ENCODE assay signal across 27 mouse cellular contexts in genomic region chr3:146580039-146580729, GRCm38 (mm10). TPM values are rescaled to one million over a fixed set of nuclear protein-coding genes. Genes with fewer than 3 reads are reported as not detected.
DNase-seq lines count a peak whose midpoint lies in the region; ATAC-seq and TF ChIP-seq lines count a peak whose summit lies in the region.
"Had no signal": no experiment of that assay in that cellular context is flagged by ENCODE, and none has a peak within 500 bp of the region (broad histone marks: within the 10 kb centered on the region; RNA-seq: fewer than 3 reads in every experiment).

No protein-coding gene starts in this region.

- no peaks in the 10 kb centered on the region for H3K4me1 ChIP-seq in forebrain, embryonic 11.5 days (replicated peaks; ENCODE audit: control insufficient read depth, insufficient read depth, low read length)
- H3K4me1 ChIP-seq in forebrain, embryonic 14.5 days (ENCODE audit: control insufficient read depth, insufficient read depth, low read length), result no peaks in the 10 kb centered on the region
- H3K4me1 ChIP-seq in liver, adult 2 months (ENCODE audit: control insufficient read depth, insufficient read depth, low read length), result peaks cover 11% of the 10 kb centered on the region
- no peaks in the 10 kb centered on the region for H3K4me1 ChIP-seq in liver, embryonic 11.5 days (replicated peaks; ENCODE audit: control insufficient read depth, insufficient read depth, low read length)
- no peaks in the 10 kb centered on the region for H3K4me1 ChIP-seq in liver, embryonic 16.5 days (ENCODE audit: control insufficient read depth, low read depth, low read length)
- H3K4me1 ChIP-seq: embryonic facial prominence, embryonic 10.5 days; embryonic facial prominence, embryonic 12.5 days; forebrain, embryonic 12.5 days; forebrain, embryonic 15.5 days had no signal

- no peak overlapping the region for H3K27ac ChIP-seq in forebrain, embryonic 11.5 days (ENCODE audit: low read depth, low read length)
- H3K27ac ChIP-seq in forebrain, embryonic 14.5 days (ENCODE audit: low read depth, low read length), result no peak overlapping the region
- peak overlapping the region; percentile 87 for H3K27ac ChIP-seq in liver, adult 2 months (replicated peaks; ENCODE audit: insufficient read depth, low read depth, low read length)
- H3K27ac ChIP-seq in liver, embryonic 11.5 days (ENCODE audit: low read depth, low read length), result no peak overlapping the region
- H3K27ac ChIP-seq in liver, embryonic 16.5 days (ENCODE audit: low read length), result no peak overlapping the region
- H3K27ac ChIP-seq: embryonic facial prominence, embryonic 10.5 days; embryonic facial prominence, embryonic 12.5 days; forebrain, embryonic 12.5 days; forebrain, embryonic 15.5 days had no signal

- no peak for TF ChIP-seq CTCF in liver, adult 2 months (IDR thresholded peaks at IDR 0.05; ENCODE audit: low read depth, low read length)

- peak; percentile 24 for DNase-seq in forebrain, embryonic 11.5 days (ENCODE audit: low spot score)
- no peak for DNase-seq in forebrain, embryonic 14.5 days (ENCODE audit: low spot score)
- DNase-seq in liver, adult 2 months (ENCODE audit: extremely low read depth, low read depth, low spot score), result peak; percentile 99
- DNase-seq in liver, embryonic 11.5 days (ENCODE audit: low spot score), result no peak
- DNase-seq in liver, result no peak
- DNase-seq: adrenal gland, adult 8-10 months; adrenal gland, postnatal 14 days; B cell, adult 2 months; cerebellum, adult 11-12 months; cerebellum, adult 2 months; cerebellum, adult 9-10 months; cerebellum, postnatal 10 days; cerebellum, postnatal 25 days; forebrain, postnatal 0 days had no signal

- TF ChIP-seq POLR2A in liver, adult 2 months (IDR thresholded peaks at IDR 0.05; ENCODE audit: extremely low read depth, insufficient read depth, low read length), result no peak

- no peaks in the 10 kb centered on the region for H3K79me2 ChIP-seq in liver, adult 2 months (ENCODE audit: control insufficient read depth, insufficient read depth, low read length)

- no peak overlapping the region for H3K4me2 ChIP-seq in forebrain, embryonic 11.5 days (ENCODE audit: low read depth, low read length, severe bottlenecking)
- no peak overlapping the region for H3K4me2 ChIP-seq in forebrain, embryonic 14.5 days (ENCODE audit: low read length)
- H3K4me2 ChIP-seq in liver, embryonic 11.5 days, result no peak overlapping the region
- H3K4me2 ChIP-seq in liver, embryonic 16.5 days (ENCODE audit: low read depth, low read length), result no peak overlapping the region
- H3K4me2 ChIP-seq: embryonic facial prominence, embryonic 12.5 days; forebrain, embryonic 12.5 days; forebrain, embryonic 15.5 days had no signal

- H3K9ac ChIP-seq in forebrain, embryonic 11.5 days (ENCODE audit: low read length), result no peak overlapping the region
- H3K9ac ChIP-seq in forebrain, embryonic 14.5 days (ENCODE audit: low read length), result no peak overlapping the region
- no peak overlapping the region for H3K9ac ChIP-seq in liver, adult 2 months (ENCODE audit: low read depth, low read length)
- no peak overlapping the region for H3K9ac ChIP-seq in liver, embryonic 11.5 days (ENCODE audit: low read depth, low read length)
- no peak overlapping the region for H3K9ac ChIP-seq in liver, embryonic 16.5 days (ENCODE audit: low read depth, low read length)
- H3K9ac ChIP-seq: embryonic facial prominence, embryonic 12.5 days; forebrain, embryonic 12.5 days; forebrain, embryonic 15.5 days; forebrain, postnatal 0 days had no signal

- no peak for ATAC-seq in forebrain, embryonic 11.5 days (replicated peaks; ENCODE audit: low FRiP score)
- ATAC-seq in forebrain, embryonic 14.5 days, result no peak
- no peak for ATAC-seq in liver, embryonic 11.5 days (replicated peaks; ENCODE audit: low FRiP score)
- peak; percentile 61; the same call in 1 of the 2 replicates for ATAC-seq in liver, embryonic 16.5 days (ENCODE audit: low read depth)
- ATAC-seq: activated CD4-positive, CD25-positive, alpha-beta regulatory T cell, adult 4 months; CD4-positive, CD25-positive, alpha-beta regulatory T cell, adult 4 months; forebrain, embryonic 15.5 days; forebrain, postnatal 0 days; Patski had no signal

- no peaks in the 10 kb centered on the region for H3K27me3 ChIP-seq in forebrain, embryonic 11.5 days (ENCODE audit: control insufficient read depth, insufficient read depth, low read length)
- H3K27me3 ChIP-seq in forebrain, embryonic 14.5 days (replicated peaks; ENCODE audit: control insufficient read depth, insufficient read depth, low read length), result no peaks in the 10 kb centered on the region
- no peaks in the 10 kb centered on the region for H3K27me3 ChIP-seq in liver, adult 2 months (ENCODE audit: control insufficient read depth, insufficient read depth, low read length)
- no peaks in the 10 kb centered on the region for H3K27me3 ChIP-seq in liver, embryonic 11.5 days (replicated peaks; ENCODE audit: control insufficient read depth, insufficient read depth, low read length)
- H3K27me3 ChIP-seq in liver, embryonic 16.5 days (ENCODE audit: control insufficient read depth, insufficient read depth, low read depth, low read length), result no peaks in the 10 kb centered on the region
- H3K27me3 ChIP-seq: CH12.LX; embryonic facial prominence, embryonic 12.5 days; forebrain, embryonic 12.5 days; forebrain, embryonic 15.5 days; Patski had no signal

- H3K9me3 ChIP-seq in forebrain, embryonic 11.5 days (ENCODE audit: control insufficient read depth, low read length), result no peaks in the 10 kb centered on the region
- H3K9me3 ChIP-seq in forebrain, embryonic 14.5 days (replicated peaks; ENCODE audit: control insufficient read depth, low read length), result no peaks in the 10 kb centered on the region
- H3K9me3 ChIP-seq in liver, embryonic 11.5 days (ENCODE audit: control insufficient read depth, low read length), result no peaks in the 10 kb centered on the region
- no peaks in the 10 kb centered on the region for H3K9me3 ChIP-seq in liver, embryonic 16.5 days (replicated peaks; ENCODE audit: control insufficient read depth, low read length)
- H3K9me3 ChIP-seq: embryonic facial prominence, embryonic 10.5 days; embryonic facial prominence, embryonic 12.5 days; forebrain, embryonic 12.5 days; forebrain, embryonic 15.5 days; G1E had no signal

- no peaks in the 10 kb centered on the region for H3K36me3 ChIP-seq in forebrain, embryonic 11.5 days (ENCODE audit: control insufficient read depth, insufficient read depth, low read length)
- no peaks in the 10 kb centered on the region for H3K36me3 ChIP-seq in forebrain, embryonic 14.5 days (ENCODE audit: control insufficient read depth, insufficient read depth, low read length)
- H3K36me3 ChIP-seq in liver, adult 2 months (ENCODE audit: control insufficient read depth, insufficient read depth, low read length), result peaks cover 8% of the 10 kb centered on the region; the same call in 1 of the 2 replicates
- no peaks in the 10 kb centered on the region for H3K36me3 ChIP-seq in liver, embryonic 11.5 days (ENCODE audit: control insufficient read depth, insufficient read depth, low read length)
- H3K36me3 ChIP-seq in liver, embryonic 16.5 days (ENCODE audit: control insufficient read depth, insufficient read depth), result no peaks in the 10 kb centered on the region
- H3K36me3 ChIP-seq: embryonic facial prominence, embryonic 10.5 days; embryonic facial prominence, embryonic 12.5 days; forebrain, embryonic 12.5 days; forebrain, embryonic 15.5 days; G1E had no signal

- WGBS in forebrain, embryonic 11.5 days, result 89% methylated on average over 3 of the region's 3 CpGs
- WGBS in forebrain, embryonic 14.5 days, result 90% methylated on average over 3 of the region's 3 CpGs
- WGBS in liver, adult 2 months, result 19% methylated on average over 3 of the region's 3 CpGs
- WGBS in liver, embryonic 11.5 days, result 72% methylated on average over 3 of the region's 3 CpGs
- 55% methylated on average over 3 of the region's 3 CpGs for WGBS in liver, embryonic 16.5 days (ENCODE audit: insufficient replicate concordance)

- no peak overlapping the region for H3K4me3 ChIP-seq in forebrain, embryonic 11.5 days (ENCODE audit: low read depth, low read length)
- H3K4me3 ChIP-seq in forebrain, embryonic 14.5 days (ENCODE audit: low read depth, low read length), result no peak overlapping the region
- no peak overlapping the region for H3K4me3 ChIP-seq in liver, adult 2 months (ENCODE audit: insufficient read depth, low read depth, low read length)
- no peak overlapping the region for H3K4me3 ChIP-seq in liver, embryonic 11.5 days (ENCODE audit: low read depth, low read length)
- no peak overlapping the region for H3K4me3 ChIP-seq in liver, embryonic 16.5 days (ENCODE audit: low read depth, low read length)
- H3K4me3 ChIP-seq: embryonic facial prominence, embryonic 10.5 days; embryonic facial prominence, embryonic 12.5 days; forebrain, embryonic 12.5 days; forebrain, embryonic 15.5 days had no signal

RNA-seq across cellular contexts. Expression of gene Uox, which starts 10.0 kb away (rescaled TPM):
- polyA plus RNA-seq in forebrain, embryonic 11.5 days (2014; fragmentation: Nextera tagmentation; extraction: Ambion mirVana), result not detected in 2 replicates
- polyA plus RNA-seq in forebrain, embryonic 14.5 days (2014; fragmentation: Nextera tagmentation; extraction: Ambion mirVana), result not detected in 2 replicates
- 1,668 and 2,080 TPM in 2 replicates for total RNA-seq in liver, adult 2 months (2014; rRNA removed)
- 512 and 535 TPM in 2 replicates for polyA plus RNA-seq in liver, adult 2 months (2012; rRNA removed)
- polyA plus RNA-seq in liver, embryonic 11.5 days (2014; fragmentation: Nextera tagmentation; extraction: Ambion mirVana), result 0.34 and 0.55 TPM in 2 replicates
- polyA plus RNA-seq in liver, embryonic 16.5 days (2015; fragmentation: Nextera tagmentation; extraction: Ambion mirVana), result 97.0 and 121 TPM in 2 replicates
- total RNA-seq: CH12.LX had no signal
- polyA plus RNA-seq: activated CD4-positive, CD25-positive, alpha-beta regulatory T cell, adult 4 months; CD4-positive, CD25-positive, alpha-beta regulatory T cell, adult 4 months; embryonic facial prominence, embryonic 10.5 days; embryonic facial prominence, embryonic 12.5 days; forebrain, embryonic 12.5 days; forebrain, embryonic 15.5 days; G1E had no signal

RNA-seq across cellular contexts. Expression of gene Dnase2b, which starts 35.2 kb away (rescaled TPM):
- polyA plus RNA-seq in forebrain, embryonic 11.5 days (2014; fragmentation: Nextera tagmentation; extraction: Ambion mirVana), result not detected in 2 replicates
- polyA plus RNA-seq in forebrain, embryonic 14.5 days (2014; fragmentation: Nextera tagmentation; extraction: Ambion mirVana), result not detected in 2 replicates
- 11.0 and 15.6 TPM in 2 replicates for total RNA-seq in liver, adult 2 months (2014; rRNA removed)
- polyA plus RNA-seq in liver, adult 2 months (2012; rRNA removed), result 6.2 and 6.6 TPM in 2 replicates
- 0.09 and 0.11 TPM in 2 replicates for polyA plus RNA-seq in liver, embryonic 11.5 days (2014; fragmentation: Nextera tagmentation; extraction: Ambion mirVana)
- 4.4 and 4.8 TPM in 2 replicates for polyA plus RNA-seq in liver, embryonic 16.5 days (2015; fragmentation: Nextera tagmentation; extraction: Ambion mirVana)
- total RNA-seq: adrenal gland, adult 18-20 months; adrenal gland, adult 8-10 months; adrenal gland, postnatal 36 days; CH12.LX; forebrain, postnatal 0 days had no signal
- polyA plus RNA-seq: activated CD4-positive, CD25-positive, alpha-beta regulatory T cell, adult 4 months; CD4-positive, CD25-positive, alpha-beta regulatory T cell, adult 4 months; cerebellum, adult 2 months; embryonic facial prominence, embryonic 10.5 days; embryonic facial prominence, embryonic 12.5 days; embryonic facial prominence, embryonic 14.5 days; forebrain, embryonic 12.5 days; forebrain, embryonic 15.5 days; forebrain, postnatal 0 days; G1E had no signal

RNA-seq across cellular contexts. Expression of gene Rpf1, which starts 59.0 kb away (rescaled TPM):
- polyA plus RNA-seq in forebrain, embryonic 11.5 days (2014; fragmentation: Nextera tagmentation; extraction: Ambion mirVana), result 70.0 and 72.8 TPM in 2 replicates
- 60.2 and 64.3 TPM in 2 replicates for polyA plus RNA-seq in forebrain, embryonic 14.5 days (2014; fragmentation: Nextera tagmentation; extraction: Ambion mirVana)
- total RNA-seq in liver, adult 2 months (2014; rRNA removed), result 22.0 and 25.0 TPM in 2 replicates
- 5.3 and 6.3 TPM in 2 replicates for polyA plus RNA-seq in liver, adult 2 months (2012; rRNA removed)
- polyA plus RNA-seq in liver, embryonic 11.5 days (2014; fragmentation: Nextera tagmentation; extraction: Ambion mirVana), result 74.7 and 77.6 TPM in 2 replicates
- polyA plus RNA-seq in liver, embryonic 16.5 days (2015; fragmentation: Nextera tagmentation; extraction: Ambion mirVana), result 24.6 and 25.0 TPM in 2 replicates

Comparison
In these comparisons a context has a peak if more than half of its experiments do, and no peak if none do; other contexts are left out.
1. DNase-seq: peak in forebrain, embryonic 11.5 days (single experiment) and liver, adult 2 months (single experiment); none in forebrain, embryonic 14.5 days (single experiment), liver, embryonic 11.5 days (single experiment) and liver (single experiment).
2. RNA of gene Uox, which starts 10.0 kb away (polyA plus RNA-seq): 512 to 535 TPM in liver, adult 2 months and 97.0 to 121 TPM in liver, embryonic 16.5 days; 0.34 to 0.55 TPM in liver, embryonic 11.5 days, not detected in forebrain, embryonic 14.5 days and not detected in forebrain, embryonic 11.5 days; every median in the first group is over 10 times any median in the second.